Mouse (Mus musculus) brown adipose tissue, adult 24 weeks (tissue): ENCODE measurements around the gene Pnpla2. TPM values are rescaled to one million over a fixed set of nuclear protein-coding genes. Genes with fewer than 3 reads are reported as not detected.
A peak's percentile ranks its signal among the peaks of the same experiment; 100 is the strongest.

Experiments
- H3K27ac ChIP-seq: fragments of 200-500 bp; replicated peaks from 2 replicates; pipeline ENCODE4 v1.5.1; 2012; ENCODE audit warnings: low read depth, mild to moderate bottlenecking, low read length
- H3K4me1 ChIP-seq: fragments of 200-500 bp; 2 replicates; pipeline ENCODE4 v1.6.1; 2012; ENCODE audit warnings: low read length, mixed read lengths; ENCODE audit not compliant: control insufficient read depth, insufficient read depth, insufficient read length
- H3K4me3 ChIP-seq: fragments of 200-500 bp; 2 replicates; pipeline ENCODE4 v1.5.1; 2012; ENCODE audit warnings: low read depth, mild to moderate bottlenecking, low read length, moderate library complexity; ENCODE audit not compliant: insufficient read depth
- polyA plus RNA-seq: library from polyadenylated mRNA; stranded (reverse); fragments of >200 nt; gene quantifications from 2 replicates; pipeline ENCODE4 v1.2.4, GENCODE M21; 2012; ENCODE audit not compliant: missing spikeins, insufficient read depth, insufficient read length

The Pnpla2 gene
- polyA plus RNA-seq, 1 experiment, result 2,404 TPM

- Histone ChIP-seq H3K4me3 (peak overlapping the region; percentile 27), H3K4me1 (peaks cover 10% of the 10 kb centered on the region; the same call in 1 of the 2 replicates), H3K27ac (no peak overlapping the region; the same call in 1 of the 2 replicates)
Measured at GRCm38 (mm10) chr7:141465388-141466044, 10.5 kb downstream of the Pnpla2 start.

GRCm38 (mm10) chr7:141466045-141466394 is 11.0 kb downstream of the Pnpla2 start:
- Histone ChIP-seq H3K4me3 (peak overlapping the region; percentile 27; the same call in 1 of the 2 replicates), H3K4me1 (peaks cover 7% of the 10 kb centered on the region; the same call in 1 of the 2 replicates), H3K27ac (no peak overlapping the region; the same call in 1 of the 2 replicates)

GRCm38 (mm10) chr7:141466607-141467148 is 11.7 kb downstream of the Pnpla2 start:
- Histone ChIP-seq H3K4me3 (peak overlapping the region; percentile 99), H3K4me1 (peaks cover 7% of the 10 kb centered on the region; the same call in 1 of the 2 replicates), H3K27ac (peak overlapping the region; percentile 63)

DNA sequence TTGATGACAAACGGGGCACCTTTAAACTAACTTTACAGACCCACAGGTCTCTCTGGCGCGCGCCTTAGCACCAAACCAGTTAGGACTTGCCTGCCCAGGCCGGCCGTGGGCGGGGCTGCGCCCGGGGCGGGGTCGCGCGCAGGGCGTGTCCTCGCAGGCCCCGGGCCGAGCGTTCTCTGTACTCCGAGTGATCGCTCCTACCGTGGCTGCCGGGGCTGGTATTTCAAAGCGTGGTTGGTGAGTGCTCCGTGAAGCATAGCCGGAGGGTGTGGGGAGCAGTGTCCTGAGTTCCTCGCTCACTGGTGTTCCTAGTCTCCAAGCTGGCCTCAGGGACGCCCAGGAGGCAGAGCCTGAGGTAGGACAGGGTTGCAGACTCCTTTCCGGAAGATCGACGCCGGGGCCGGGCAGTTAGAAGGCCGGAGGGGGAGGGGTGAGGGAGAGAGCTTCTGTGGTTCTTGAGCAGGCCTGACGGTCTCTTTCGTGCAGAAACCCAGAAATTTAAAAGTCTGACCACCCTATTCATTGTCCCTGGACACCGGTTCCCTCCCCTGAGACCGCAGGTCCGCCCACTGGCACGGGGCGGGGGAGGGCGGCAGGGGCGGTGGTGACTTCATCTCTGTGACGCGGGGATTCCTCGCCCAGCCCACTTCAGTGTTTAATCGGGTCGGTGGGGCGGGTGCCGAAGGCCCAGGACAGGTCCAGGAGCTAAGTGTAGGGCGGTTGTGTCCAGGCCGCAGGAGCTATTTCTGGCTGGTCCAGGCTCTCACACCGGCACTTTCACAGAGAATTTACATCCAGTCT is 12.4 kb downstream of the Pnpla2 start, which contains the start of gene Cd151:
Cd151 (plus strand) TSS at position 163 of the 801 bp plus-strand sequence.
- Histone ChIP-seq H3K4me3 (peak within 1 kb of the TSS; percentile 99), H3K4me1 (peaks cover 5% of the 10 kb centered on the region; the same call in 1 of the 2 replicates), H3K27ac (peak within 1 kb of the TSS; percentile 96)

GRCm38 (mm10) chr7:141468164-141468521 is 13.1 kb downstream of the Pnpla2 start:
- peak overlapping the region; percentile 99 for H3K4me3 ChIP-seq
- peaks cover 5% of the 10 kb centered on the region; the same call in 1 of the 2 replicates for H3K4me1 ChIP-seq
- H3K27ac ChIP-seq, result peak overlapping the region; percentile 96

DNA sequence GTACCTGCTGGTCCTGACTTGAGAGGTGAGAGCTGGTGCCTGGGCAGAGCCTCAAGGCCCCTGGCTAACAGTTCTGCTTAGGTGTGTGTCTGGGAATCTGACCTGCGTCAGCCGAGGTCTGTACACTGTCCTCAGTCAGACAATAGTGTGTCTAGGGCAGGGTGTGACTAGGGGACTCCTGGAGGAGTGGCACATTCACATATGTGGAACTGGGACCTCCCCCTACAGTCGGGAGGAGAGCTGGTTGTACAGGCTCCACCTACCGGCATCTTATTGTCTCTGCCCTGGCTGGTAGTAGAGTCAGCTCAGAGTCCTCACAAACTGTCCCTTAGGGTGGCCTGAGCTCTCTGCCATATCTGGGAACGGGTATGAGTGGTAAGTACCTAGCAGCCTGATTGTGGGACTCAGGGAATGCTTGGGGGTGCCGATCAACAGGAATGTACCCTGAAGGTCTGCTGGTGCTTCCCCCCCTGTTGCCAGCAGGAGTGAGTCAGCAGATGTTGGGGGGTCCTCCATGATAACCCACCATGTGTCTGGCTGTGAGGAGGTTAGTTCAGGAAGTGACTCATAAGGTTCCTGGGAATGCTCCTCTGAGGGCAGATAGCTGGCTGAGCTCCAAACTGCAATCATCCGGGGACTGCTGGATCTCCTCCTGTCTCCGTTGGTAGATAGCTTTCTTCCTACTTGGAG is 13.7 kb downstream of the Pnpla2 start:
- Histone ChIP-seq H3K4me1 (peaks cover 5% of the 10 kb centered on the region; the same call in 1 of the 2 replicates), H3K27ac (peak overlapping the region; percentile 96), H3K4me3 (peak overlapping the region; percentile 99)

- H3K27ac ChIP-seq, result peak overlapping the region; percentile 96
- peak overlapping the region; percentile 99; the same call in 1 of the 2 replicates for H3K4me3 ChIP-seq
- peaks cover 8% of the 10 kb centered on the region for H3K4me1 ChIP-seq
Measured at GRCm38 (mm10) chr7:141469352-141469751, 14.4 kb downstream of the Pnpla2 start.

DNA sequence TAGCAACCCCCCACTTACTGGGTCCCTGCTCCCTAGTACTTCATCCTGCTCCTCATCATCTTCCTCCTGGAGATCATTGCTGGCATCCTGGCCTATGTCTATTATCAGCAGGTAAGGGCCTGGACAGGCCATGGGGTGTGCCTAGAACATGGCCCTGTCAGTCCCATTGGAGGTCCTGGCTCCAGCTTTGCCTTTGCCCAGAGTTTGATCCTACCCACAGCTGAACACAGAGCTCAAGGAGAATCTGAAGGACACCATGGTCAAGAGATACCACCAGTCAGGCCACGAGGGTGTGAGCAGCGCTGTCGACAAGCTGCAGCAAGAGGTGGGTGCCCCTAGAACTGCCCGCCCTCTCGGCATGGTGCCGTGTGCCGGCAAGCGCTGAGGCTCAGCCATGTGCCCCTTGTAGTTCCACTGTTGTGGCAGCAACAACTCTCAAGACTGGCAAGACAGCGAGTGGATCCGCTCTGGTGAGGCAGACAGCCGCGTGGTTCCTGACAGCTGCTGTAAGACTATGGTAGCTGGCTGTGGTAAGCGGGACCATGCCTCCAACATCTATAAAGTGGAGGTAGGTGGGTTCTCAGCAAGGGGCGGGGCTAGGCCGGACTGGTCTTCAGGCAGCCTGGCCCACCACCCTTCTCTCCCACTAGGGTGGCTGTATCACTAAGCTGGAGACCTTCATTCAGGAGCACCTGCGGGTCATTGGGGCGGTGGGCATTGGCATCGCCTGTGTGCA is 15.1 kb downstream of the Pnpla2 start:
- H3K4me3 ChIP-seq, result no peak overlapping the region
- peaks cover 8% of the 10 kb centered on the region for H3K4me1 ChIP-seq
- no peak overlapping the region for H3K27ac ChIP-seq

DNA sequence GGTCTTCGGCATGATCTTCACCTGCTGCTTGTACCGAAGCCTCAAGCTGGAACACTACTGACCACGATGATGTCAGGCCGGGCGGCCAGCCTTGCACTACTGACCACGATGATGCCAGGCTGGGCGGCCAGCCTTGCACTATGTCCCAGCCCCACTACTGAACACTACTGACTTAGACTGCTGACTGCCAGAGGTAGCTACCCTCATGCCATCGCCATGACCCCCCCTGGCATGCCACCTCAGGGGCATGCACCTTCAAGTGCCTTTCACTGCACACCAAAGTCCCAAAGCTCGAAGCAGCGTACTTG is 15.6 kb downstream of the Pnpla2 start:
- no peak overlapping the region for H3K27ac ChIP-seq
- peaks cover 8% of the 10 kb centered on the region for H3K4me1 ChIP-seq
- H3K4me3 ChIP-seq, result no peak overlapping the region

DNA sequence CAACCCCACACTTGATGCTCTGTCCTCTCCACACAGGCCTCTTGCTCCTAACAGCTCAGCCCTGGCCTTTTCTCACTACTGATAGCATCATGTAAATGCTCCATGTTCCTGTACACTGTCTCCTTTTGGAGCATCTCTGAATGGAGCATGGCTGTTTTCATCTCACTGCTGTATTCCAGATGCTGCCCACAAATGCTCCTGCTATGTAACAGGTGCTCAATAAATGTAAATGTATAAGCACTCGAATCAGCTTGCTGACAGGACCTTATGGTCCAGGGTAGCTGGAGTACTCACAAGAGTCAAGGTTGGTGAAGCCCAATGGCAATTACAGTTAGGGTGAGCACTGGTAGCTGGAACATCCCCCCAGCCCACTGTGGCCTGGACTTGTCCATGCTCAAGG is 16.2 kb downstream of the Pnpla2 start:
- Histone ChIP-seq H3K27ac (no peak overlapping the region), H3K4me1 (peaks cover 8% of the 10 kb centered on the region), H3K4me3 (no peak overlapping the region)

DNA sequence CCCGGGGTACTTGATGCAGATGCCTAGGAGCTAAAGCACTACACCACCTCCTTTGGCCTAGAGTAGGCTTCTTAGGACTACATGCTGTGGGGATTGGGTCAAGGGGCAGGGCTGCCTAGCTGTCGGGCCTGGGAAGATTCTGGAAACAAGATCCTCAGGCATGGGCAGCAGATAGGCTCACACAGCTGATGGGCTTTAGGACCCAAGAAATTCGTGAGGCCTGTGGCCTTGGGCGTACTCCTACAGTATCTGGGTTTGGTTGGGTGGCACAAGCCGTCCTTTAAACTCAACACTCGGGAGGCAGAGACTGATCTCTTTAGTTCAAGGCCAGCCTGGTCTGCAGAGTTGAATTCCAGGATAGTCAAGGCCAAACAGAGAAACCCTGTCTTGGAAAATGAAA is 17.2 kb downstream of the Pnpla2 start:
- H3K4me3 ChIP-seq, result no peak overlapping the region
- 0 out of 2 replicates have a peak overlapping the region, but pooled peaks have one; percentile 10 for H3K27ac ChIP-seq
- H3K4me1 ChIP-seq, result peaks cover 4% of the 10 kb centered on the region; the same call in 1 of the 2 replicates

GRCm38 (mm10) chr7:141472763-141473162 is 17.8 kb downstream of the Pnpla2 start:
- Histone ChIP-seq H3K4me1 (peaks cover 7% of the 10 kb centered on the region; the same call in 1 of the 2 replicates), H3K27ac (no peak overlapping the region), H3K4me3 (no peak overlapping the region)

DNA sequence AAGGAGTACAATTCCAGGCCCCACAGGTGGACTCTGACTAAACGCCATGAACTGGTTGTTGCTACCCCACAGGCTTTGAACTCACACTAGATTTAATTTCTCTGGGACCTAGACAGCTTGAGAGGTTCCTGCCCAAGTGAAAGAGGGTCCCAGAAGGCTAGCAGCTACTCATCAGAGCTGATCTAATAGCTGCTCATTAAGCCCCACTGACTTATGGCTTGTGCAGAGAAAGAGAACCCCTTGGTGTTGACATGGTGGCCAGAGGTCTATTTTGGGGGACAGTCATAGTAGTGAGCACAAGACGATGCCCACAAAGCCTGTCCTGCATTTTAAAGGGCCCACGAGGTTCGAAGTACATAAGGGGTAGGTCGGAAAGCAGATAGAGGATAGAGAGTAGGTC is 19.2 kb downstream of the Pnpla2 start:
- Histone ChIP-seq H3K4me3 (peak overlapping the region; percentile 92), H3K4me1 (peaks cover 12% of the 10 kb centered on the region; the same call in 1 of the 2 replicates), H3K27ac (no peak overlapping the region)

- Histone ChIP-seq H3K27ac (peak within 1 kb of the TSS; percentile 100), H3K4me3 (peak within 1 kb of the TSS; percentile 92), H3K4me1 (peaks cover 12% of the 10 kb centered on the region; the same call in 1 of the 2 replicates)
Measured at GRCm38 (mm10) chr7:141475011-141475804, 20.2 kb downstream of the Pnpla2 start, which contains the start of the genes Polr2l and Tspan4. Gene Polr2l, minus strand, starts transcription at chr7:141475132. Gene Tspan4, plus strand, starts transcription at chr7:141475240.
